In genomic region chr11:78820337-78821000, GRCm38 (mm10) we compare ENCODE assay signal across 11 mouse cellular contexts. TPM values are rescaled to one million over a fixed set of nuclear protein-coding genes. Genes with fewer than 3 reads are reported as not detected.
DNase-seq lines count a peak whose midpoint lies in the region; ATAC-seq and TF ChIP-seq lines count a peak whose summit lies in the region.
"Had no signal": no experiment of that assay in that cellular context is flagged by ENCODE, and none has a peak within 500 bp of the region (broad histone marks: within the 10 kb centered on the region; RNA-seq: fewer than 3 reads in every experiment).

No protein-coding gene starts in this region.

- H3K27me3 ChIP-seq in kidney, postnatal 0 days (ENCODE audit: insufficient read depth, low read length) = no peaks in the 10 kb centered on the region
- H3K27me3 ChIP-seq in kidney, adult 2 months (replicated peaks; ENCODE audit: control insufficient read depth, insufficient read depth, low read length) = no peaks in the 10 kb centered on the region
- H3K27me3 ChIP-seq in embryonic facial prominence, embryonic 10.5 days (replicated peaks; ENCODE audit: low read depth, poor library complexity, severe bottlenecking) = peaks cover 30% of the 10 kb centered on the region
- H3K27me3 ChIP-seq in neural tube, embryonic 12.5 days (replicated peaks) = no peaks in the 10 kb centered on the region
- H3K27me3 ChIP-seq: embryonic facial prominence, embryonic 12.5 days; limb, embryonic 15.5 days had no signal

- H3K9ac ChIP-seq in kidney, postnatal 0 days (ENCODE audit: low read depth, low read length) = no peak overlapping the region
- H3K9ac ChIP-seq in neural tube, embryonic 12.5 days = no peak overlapping the region
- H3K9ac ChIP-seq: embryonic facial prominence, embryonic 12.5 days; limb, embryonic 15.5 days had no signal

- no peak for TF ChIP-seq POLR2A in kidney, adult 2 months (IDR thresholded peaks at IDR 0.05; ENCODE audit: low read depth, low read length)

- no peaks in the 10 kb centered on the region for H3K9me3 ChIP-seq in kidney, postnatal 0 days (replicated peaks; ENCODE audit: low read length)
- H3K9me3 ChIP-seq in embryonic facial prominence, embryonic 10.5 days = no peaks in the 10 kb centered on the region
- H3K9me3 ChIP-seq in neural tube, embryonic 12.5 days = no peaks in the 10 kb centered on the region
- H3K9me3 ChIP-seq: embryonic facial prominence, embryonic 12.5 days; limb, embryonic 15.5 days had no signal

- no peaks in the 10 kb centered on the region for H3K36me3 ChIP-seq in kidney, postnatal 0 days (ENCODE audit: insufficient read depth, low read length)
- no peaks in the 10 kb centered on the region for H3K36me3 ChIP-seq in kidney, adult 2 months (ENCODE audit: control insufficient read depth, insufficient read depth, low read length)
- H3K36me3 ChIP-seq in embryonic facial prominence, embryonic 10.5 days (replicated peaks) = no peaks in the 10 kb centered on the region
- no peaks in the 10 kb centered on the region for H3K36me3 ChIP-seq in neural tube, embryonic 12.5 days
- H3K36me3 ChIP-seq: embryonic facial prominence, embryonic 12.5 days; limb, embryonic 15.5 days had no signal

- 0 out of 2 replicates have a peak overlapping the region, but pooled peaks have one; percentile 7 for H3K4me2 ChIP-seq in kidney, postnatal 0 days (ENCODE audit: low read length)
- H3K4me2 ChIP-seq in neural tube, embryonic 12.5 days (replicated peaks) = 0 out of 2 replicates have a peak overlapping the region, but pooled peaks have one; percentile 24
- H3K4me2 ChIP-seq: embryonic facial prominence, embryonic 12.5 days; limb, embryonic 15.5 days had no signal

- peak; percentile 61 for DNase-seq in kidney, postnatal 0 days (ENCODE audit: low spot score)
- no peak for DNase-seq in kidney, adult 2 months
- DNase-seq in adrenal gland, postnatal 14 days = peak; percentile 72
- DNase-seq in embryonic facial prominence, embryonic 10.5 days (ENCODE audit: low spot score) = peak; percentile 31
- DNase-seq in liver = no peak
- DNase-seq: gastrocnemius, postnatal 10 days; heart, postnatal 36 days had no signal

- H3K27ac ChIP-seq in kidney, postnatal 0 days = peak overlapping the region; percentile 47; the same call in 1 of the 2 replicates
- H3K27ac ChIP-seq in kidney, adult 2 months (ENCODE audit: insufficient read depth, low read depth, low read length) = no peak overlapping the region
- H3K27ac ChIP-seq in embryonic facial prominence, embryonic 10.5 days (replicated peaks) = no peak overlapping the region
- no peak overlapping the region for H3K27ac ChIP-seq in neural tube, embryonic 12.5 days
- H3K27ac ChIP-seq: embryonic facial prominence, embryonic 12.5 days; limb, embryonic 15.5 days had no signal

- H3K4me1 ChIP-seq in kidney, postnatal 0 days (replicated peaks; ENCODE audit: insufficient read depth, low read length) = peaks cover 17% of the 10 kb centered on the region
- H3K4me1 ChIP-seq in kidney, adult 2 months (ENCODE audit: control insufficient read depth, insufficient read depth, low read length) = peaks cover 12% of the 10 kb centered on the region
- H3K4me1 ChIP-seq in embryonic facial prominence, embryonic 10.5 days = peaks cover 34% of the 10 kb centered on the region
- H3K4me1 ChIP-seq in neural tube, embryonic 12.5 days = peaks cover 42% of the 10 kb centered on the region

- H3K4me3 ChIP-seq in kidney, postnatal 0 days (replicated peaks; ENCODE audit: low read depth, low read length) = no peak overlapping the region
- no peak overlapping the region for H3K4me3 ChIP-seq in kidney, adult 2 months (ENCODE audit: insufficient read depth, low read depth, low read length)
- H3K4me3 ChIP-seq in embryonic facial prominence, embryonic 10.5 days = no peak overlapping the region
- no peak overlapping the region for H3K4me3 ChIP-seq in neural tube, embryonic 12.5 days
- H3K4me3 ChIP-seq: embryonic facial prominence, embryonic 12.5 days; limb, embryonic 15.5 days had no signal

- ATAC-seq in kidney, postnatal 0 days (replicated peaks; ENCODE audit: low FRiP score, low read depth) = 0 out of 2 replicates have a peak, but pooled peaks have one; percentile 2
- ATAC-seq in neural tube, embryonic 12.5 days (ENCODE audit: low FRiP score, low read depth) = no peak
- no peak for ATAC-seq in megakaryocyte progenitor cell, adult 5-6 weeks (replicated peaks; ENCODE audit: poor library complexity)

- no peak for TF ChIP-seq CTCF in kidney, postnatal 0 days (IDR thresholded peaks at IDR 0.05; ENCODE audit: low read depth)
- TF ChIP-seq CTCF in kidney, adult 2 months (conservative IDR thresholded peaks at IDR 0.05; ENCODE audit: insufficient read depth, insufficient read length, low read depth, low read length) = no peak

- WGBS in kidney, postnatal 0 days = 23% methylated on average over 12 of the region's 12 CpGs
- WGBS in kidney, adult 2 months = 47% methylated on average over 12 of the region's 12 CpGs
- 31% methylated on average over 12 of the region's 12 CpGs for WGBS in embryonic facial prominence, embryonic 10.5 days
- 33% methylated on average over 12 of the region's 12 CpGs for WGBS in neural tube, embryonic 12.5 days

RNA-seq across cellular contexts. Expression of gene Lyrm9, which starts 5.9 kb away (rescaled TPM):
- 27.5 and 28.6 TPM in 2 replicates for polyA plus RNA-seq in kidney, postnatal 0 days (2015; fragmentation: Nextera tagmentation; extraction: Ambion mirVana)
- 22.4 and 24.9 TPM in 2 replicates for polyA plus RNA-seq in kidney, adult 2 months (2012; rRNA removed)
- total RNA-seq in adrenal gland, postnatal 14 days (2021) = 26.1 and 32.7 TPM in 2 replicates
- polyA plus RNA-seq in embryonic facial prominence, embryonic 10.5 days (2016; fragmentation: Nextera tagmentation; extraction: Ambion mirVana) = 18.9 and 24.5 TPM in 2 replicates
- polyA plus RNA-seq in neural tube, embryonic 12.5 days (2016; fragmentation: Nextera tagmentation; extraction: Ambion mirVana) = 22.0 and 22.9 TPM in 2 replicates
- total RNA-seq in megakaryocyte progenitor cell, adult 5-6 weeks (2015) = 7.9 and 8.4 TPM in 2 replicates
- 58.6 and 68.0 TPM in 2 replicates for total RNA-seq in megakaryocyte progenitor cell, adult 5-6 weeks (2017)

Comparison
In these comparisons a context has a peak if more than half of its experiments do, and no peak if none do; other contexts are left out.
1. DNase-seq: peak in kidney, postnatal 0 days (single experiment), adrenal gland, postnatal 14 days (single experiment) and embryonic facial prominence, embryonic 10.5 days (single experiment); none in kidney, adult 2 months (single experiment) and liver (single experiment).